Mouse (Mus musculus): ENCODE results near the gene Ttc27. TPM values are rescaled to one million over a fixed set of nuclear protein-coding genes. Genes with fewer than 3 reads are reported as not detected.

Ttc27 gene
- polyA plus RNA-seq, 1 experiment from 2014 or later = 31.2 TPM

DNA sequence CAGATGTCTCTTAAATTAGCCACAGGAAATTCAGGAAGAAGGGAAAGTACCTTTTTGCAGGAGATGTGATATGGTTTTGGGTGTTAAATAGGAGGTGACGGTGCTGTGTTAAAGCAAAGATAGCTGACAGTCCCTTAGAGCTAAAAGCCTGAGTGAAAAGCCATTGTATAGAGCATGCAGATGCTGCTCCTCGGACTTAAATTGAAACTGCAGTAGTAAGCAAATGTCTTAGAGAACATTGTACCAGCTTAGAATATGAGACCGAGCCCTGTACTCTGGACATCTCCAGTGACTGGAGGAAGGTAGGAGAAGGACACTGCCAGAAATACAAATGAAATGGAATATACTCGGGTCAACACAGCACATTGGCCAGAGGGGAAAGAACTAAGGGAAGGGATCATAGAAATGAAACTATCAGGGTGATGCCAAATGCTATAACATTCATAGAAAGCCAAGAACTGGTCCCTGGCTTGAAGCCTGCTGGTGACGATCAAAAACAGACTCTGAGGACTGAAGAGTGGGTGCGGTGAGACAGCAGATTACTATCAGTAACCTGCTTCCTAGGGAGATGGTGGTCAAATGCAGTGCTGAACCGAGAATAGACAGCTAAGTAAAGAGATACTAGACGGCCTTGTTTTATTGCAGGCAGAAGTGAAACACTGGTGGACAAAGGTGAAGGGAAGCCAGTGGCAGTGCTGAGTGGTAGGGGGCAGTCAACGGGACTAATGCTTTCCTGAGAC lies 90.1 kb downstream of the Ttc27 start:
- Histone ChIP-seq H3K4me3 (no peak overlapping the region), H3K27me3 (ENCODE audit: low read depth, poor library complexity, severe bottlenecking) (no peaks in the 10 kb centered on the region), H3K9me3 (replicated peaks) (no peaks in the 10 kb centered on the region), H3K27ac (no peak overlapping the region), H3K4me1 (peaks cover 10% of the 10 kb centered on the region), H3K36me3 (peaks cover 6% of the 10 kb centered on the region)
- WGBS = 84% methylated on average over 9 of the region's 9 CpGs
- DNase-seq (ENCODE audit: low spot score) = no peak

- H3K27ac ChIP-seq = no peak overlapping the region
Observed at GRCm38 (mm10) chr17:74808330-74808729, 90.8 kb downstream of the Ttc27 start.

GRCm38 (mm10) chr17:74808901-74809300 lies 91.4 kb downstream of the Ttc27 start:
- no peaks in the 10 kb centered on the region for H3K27me3 ChIP-seq (ENCODE audit: low read depth, poor library complexity, severe bottlenecking)
- H3K9me3 ChIP-seq (replicated peaks) = no peaks in the 10 kb centered on the region
- H3K27ac ChIP-seq = no peak overlapping the region
- no peak overlapping the region for H3K4me3 ChIP-seq
- H3K4me1 ChIP-seq = peaks cover 8% of the 10 kb centered on the region
- peaks cover 6% of the 10 kb centered on the region for H3K36me3 ChIP-seq
- WGBS = 92% methylated on average over 4 of the region's 4 CpGs
- no peak for DNase-seq (ENCODE audit: low spot score)

More at GRCm38 (mm10) chr17:74808330-74808729, 90.8 kb downstream of the Ttc27 start:
- Histone ChIP-seq H3K4me3 (no peak overlapping the region), H3K36me3 (peaks cover 6% of the 10 kb centered on the region), H3K4me1 (peaks cover 9% of the 10 kb centered on the region), H3K27me3 (ENCODE audit: low read depth, poor library complexity, severe bottlenecking) (no peaks in the 10 kb centered on the region), H3K9me3 (replicated peaks) (no peaks in the 10 kb centered on the region)
- WGBS = 89% methylated on average over 1 of the region's 1 CpGs
- no peak for DNase-seq (ENCODE audit: low spot score)

DNA sequence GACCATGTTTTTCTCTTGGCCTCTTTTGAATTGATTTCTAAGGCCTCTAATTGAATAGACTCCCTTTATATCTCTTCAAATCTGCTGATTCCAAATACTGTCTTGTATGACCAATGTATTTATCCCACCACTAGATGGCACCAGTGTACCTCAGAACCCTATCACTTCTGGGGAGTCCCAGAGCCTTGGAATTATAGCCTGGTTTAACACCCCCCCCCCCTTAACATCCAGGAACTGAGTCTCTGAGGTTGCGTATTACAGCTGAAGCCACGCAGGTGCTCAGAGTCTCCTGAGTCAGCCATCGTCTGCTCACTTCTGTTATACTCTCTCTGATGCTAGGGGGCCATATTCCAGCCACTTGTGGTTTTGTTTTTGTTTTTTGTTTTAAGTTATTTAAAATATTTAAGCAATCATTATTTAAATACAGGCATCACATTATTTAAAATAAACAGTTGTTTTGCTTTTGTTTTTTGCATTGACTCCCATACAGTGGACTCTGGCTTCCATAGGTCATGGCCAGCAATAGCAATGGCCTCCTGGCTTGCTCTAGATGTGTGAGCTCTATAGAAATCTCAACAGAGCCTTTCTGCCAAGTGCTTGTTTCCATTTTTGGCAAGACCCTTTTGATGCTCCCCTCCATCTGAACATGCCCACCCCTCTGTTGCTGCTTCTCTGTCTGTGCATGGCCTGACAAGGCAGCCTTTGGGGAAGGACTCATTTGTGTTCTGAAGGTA lies 93.5 kb downstream of the Ttc27 start:
- H3K27ac ChIP-seq = no peak overlapping the region
- 65% methylated on average over 3 of the region's 3 CpGs for WGBS
- no peaks in the 10 kb centered on the region for H3K4me1 ChIP-seq
- no peak overlapping the region for H3K4me3 ChIP-seq
- no peaks in the 10 kb centered on the region for H3K36me3 ChIP-seq
- H3K9me3 ChIP-seq (replicated peaks) = no peaks in the 10 kb centered on the region
- no peaks in the 10 kb centered on the region for H3K27me3 ChIP-seq (ENCODE audit: low read depth, poor library complexity, severe bottlenecking)
- DNase-seq (ENCODE audit: low spot score) = no peak

DNA sequence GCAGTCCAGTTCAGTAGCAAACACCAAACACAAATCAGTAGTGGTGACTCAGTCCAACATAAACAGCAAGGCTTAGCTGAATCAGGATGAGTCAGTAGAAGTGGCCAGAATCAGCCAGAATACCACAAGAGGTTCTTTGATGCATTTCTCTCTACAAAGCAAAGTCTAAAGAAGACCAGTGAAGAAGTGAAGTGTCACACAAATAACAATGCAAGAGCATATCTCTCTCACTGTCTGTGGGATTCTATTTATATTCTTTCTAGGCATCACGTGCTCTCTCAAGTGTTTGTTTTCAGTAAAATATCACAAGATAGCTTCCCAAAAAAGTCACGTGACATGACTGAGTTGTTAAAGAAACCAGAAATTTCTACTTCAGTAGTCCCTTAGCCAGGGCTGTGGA lies 102.2 kb downstream of the Ttc27 start:
- Histone ChIP-seq H3K9me3 (replicated peaks) (no peaks in the 10 kb centered on the region), H3K4me3 (no peak overlapping the region), H3K36me3 (0 out of 2 replicates have a peak, but pooled peaks cover 4% of the 10 kb centered on the region), H3K27ac (no peak overlapping the region), H3K4me1 (no peaks in the 10 kb centered on the region), H3K27me3 (ENCODE audit: low read depth, poor library complexity, severe bottlenecking) (no peaks in the 10 kb centered on the region)
- DNase-seq (ENCODE audit: low spot score) = no peak
- WGBS = 87% methylated on average over 2 of the region's 2 CpGs

GRCm38 (mm10) chr17:74830851-74831250 lies 113.3 kb downstream of the Ttc27 start:
- WGBS = 91% methylated on average over 2 of the region's 2 CpGs
- no peaks in the 10 kb centered on the region for H3K4me1 ChIP-seq
- H3K36me3 ChIP-seq = no peaks in the 10 kb centered on the region
- DNase-seq (ENCODE audit: low spot score) = no peak
- H3K27ac ChIP-seq = no peak overlapping the region
- H3K4me3 ChIP-seq = no peak overlapping the region
- no peaks in the 10 kb centered on the region for H3K9me3 ChIP-seq (replicated peaks)
- H3K27me3 ChIP-seq (ENCODE audit: low read depth, poor library complexity, severe bottlenecking) = no peaks in the 10 kb centered on the region

DNA sequence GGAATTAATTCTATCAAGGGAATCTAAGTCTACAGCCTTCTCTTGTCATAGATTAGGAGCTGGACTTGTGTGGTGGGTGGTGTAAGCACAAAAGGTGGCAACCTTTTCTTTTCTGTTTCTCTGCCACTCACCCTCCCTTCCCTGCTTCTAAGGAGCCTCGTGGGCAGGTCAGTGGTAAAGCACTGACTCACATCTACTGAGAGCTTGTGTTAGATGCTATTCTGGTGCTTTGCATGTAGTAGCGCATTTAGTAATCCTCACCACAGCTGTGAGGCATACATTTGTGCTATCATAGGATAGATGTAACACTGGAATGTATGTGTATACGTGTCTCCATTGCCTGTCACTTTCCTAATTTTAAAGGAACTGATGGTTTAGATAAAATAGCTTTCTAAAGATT lies 124.2 kb downstream of the Ttc27 start:
- Histone ChIP-seq H3K4me1 (peaks cover 8% of the 10 kb centered on the region; the same call in 1 of the 2 replicates), H3K27ac (no peak overlapping the region), H3K4me3 (no peak overlapping the region), H3K27me3 (ENCODE audit: low read depth, poor library complexity, severe bottlenecking) (no peaks in the 10 kb centered on the region), H3K9me3 (replicated peaks) (no peaks in the 10 kb centered on the region), H3K36me3 (0 out of 2 replicates have a peak, but pooled peaks cover 4% of the 10 kb centered on the region)
- no peak for DNase-seq (ENCODE audit: low spot score)
- WGBS = 88% methylated on average over 3 of the region's 3 CpGs

DNA sequence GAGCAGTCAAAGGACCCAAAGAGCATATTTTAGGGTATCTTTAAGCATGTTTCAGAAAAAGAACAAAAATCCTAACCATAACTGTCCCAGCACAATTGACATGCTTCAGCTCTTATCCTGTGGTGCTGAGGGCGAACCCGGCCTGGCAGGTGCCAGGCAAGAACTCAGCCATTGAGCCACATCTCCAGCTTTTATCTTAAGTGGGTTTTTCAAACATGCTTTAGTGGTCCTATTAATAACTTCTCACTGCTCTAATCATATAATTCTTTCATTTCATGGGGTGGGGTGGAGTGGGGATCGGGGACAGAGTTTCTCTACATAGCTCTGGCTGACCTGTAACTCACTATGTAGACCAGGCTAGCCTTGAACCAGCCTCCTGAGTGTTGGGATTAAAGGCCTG lies 125.1 kb downstream of the Ttc27 start:
- no peak for DNase-seq (ENCODE audit: low spot score)
- 98% methylated on average over 3 of the region's 3 CpGs for WGBS
- H3K27ac ChIP-seq = no peak overlapping the region
- H3K4me1 ChIP-seq = peaks cover 8% of the 10 kb centered on the region; the same call in 1 of the 2 replicates
- H3K27me3 ChIP-seq (ENCODE audit: low read depth, poor library complexity, severe bottlenecking) = no peaks in the 10 kb centered on the region
- no peak overlapping the region for H3K4me3 ChIP-seq
- H3K9me3 ChIP-seq (replicated peaks) = no peaks in the 10 kb centered on the region
- 0 out of 2 replicates have a peak, but pooled peaks cover 4% of the 10 kb centered on the region for H3K36me3 ChIP-seq

GRCm38 (mm10) chr17:74843486-74843885 lies 126.0 kb downstream of the Ttc27 start:
- H3K27me3 ChIP-seq (ENCODE audit: low read depth, poor library complexity, severe bottlenecking) = no peaks in the 10 kb centered on the region
- no peak overlapping the region for H3K4me3 ChIP-seq
- 93% methylated on average over 6 of the region's 6 CpGs for WGBS
- no peak overlapping the region for H3K27ac ChIP-seq
- no peak for DNase-seq (ENCODE audit: low spot score)
- H3K36me3 ChIP-seq = no peaks in the 10 kb centered on the region
- H3K4me1 ChIP-seq = peaks cover 8% of the 10 kb centered on the region; the same call in 1 of the 2 replicates
- H3K9me3 ChIP-seq (replicated peaks) = no peaks in the 10 kb centered on the region

DNA sequence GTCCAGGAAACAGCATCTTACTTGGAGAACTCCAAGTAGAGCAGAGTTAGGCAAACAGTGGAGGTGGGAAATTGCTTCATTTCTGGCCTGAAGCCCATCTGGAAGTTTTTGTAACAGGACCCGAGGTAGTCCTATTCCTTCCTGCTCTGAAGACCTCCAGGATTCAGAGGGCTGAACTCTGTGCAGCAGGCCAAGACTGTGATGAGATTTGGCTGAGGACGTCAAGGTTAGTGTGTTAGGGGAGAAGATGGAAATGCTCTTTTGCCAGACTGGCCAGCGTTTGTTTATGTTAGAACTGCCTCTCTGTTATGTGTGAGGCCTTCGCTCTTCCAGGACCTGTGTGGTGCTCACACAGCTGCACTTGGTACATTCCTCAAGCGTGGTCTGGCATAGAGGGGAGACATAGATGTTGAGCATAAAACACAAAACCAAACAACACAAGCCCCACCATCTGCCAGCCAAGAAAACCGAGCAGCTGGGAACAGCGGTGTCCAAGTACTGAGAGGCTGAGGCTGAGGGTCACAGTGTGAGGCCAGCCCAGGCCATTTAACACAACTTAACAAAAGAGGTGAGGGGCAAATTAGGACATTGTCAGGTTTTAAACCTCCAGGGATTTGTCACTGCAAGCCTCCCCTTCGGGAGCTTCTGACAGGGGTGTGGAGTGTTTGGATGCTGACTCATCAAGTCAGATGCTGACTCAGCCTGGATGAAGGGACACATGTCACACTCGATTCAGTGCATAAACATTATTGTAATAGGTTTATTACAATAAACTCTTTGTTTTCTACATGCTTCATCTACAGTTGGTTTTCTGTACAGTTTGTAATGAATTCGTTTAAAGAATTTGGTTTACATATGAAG lies 128.7 kb downstream of the Ttc27 start:
- Histone ChIP-seq H3K27me3 (ENCODE audit: low read depth, poor library complexity, severe bottlenecking) (no peaks in the 10 kb centered on the region), H3K9me3 (replicated peaks) (no peaks in the 10 kb centered on the region), H3K27ac (peak overlapping the region; percentile 51; the same call in 1 of the 2 replicates), H3K4me3 (no peak overlapping the region), H3K36me3 (no peaks in the 10 kb centered on the region), H3K4me1 (peaks cover 8% of the 10 kb centered on the region; the same call in 1 of the 2 replicates)
- no peak for DNase-seq (ENCODE audit: low spot score)
- 62% methylated on average over 10 of the region's 10 CpGs for WGBS

GRCm38 (mm10) chr17:74850216-74850615 lies 132.7 kb downstream of the Ttc27 start:
- Histone ChIP-seq H3K4me3 (no peak overlapping the region), H3K27ac (no peak overlapping the region), H3K27me3 (ENCODE audit: low read depth, poor library complexity, severe bottlenecking) (no peaks in the 10 kb centered on the region), H3K9me3 (replicated peaks) (no peaks in the 10 kb centered on the region), H3K36me3 (no peaks in the 10 kb centered on the region), H3K4me1 (peaks cover 8% of the 10 kb centered on the region; the same call in 1 of the 2 replicates)
- DNase-seq (ENCODE audit: low spot score) = no peak
- 96% methylated on average over 3 of the region's 3 CpGs for whole genome bisulfite sequencing

- H3K36me3 ChIP-seq = no peaks in the 10 kb centered on the region
- H3K4me3 ChIP-seq = no peak overlapping the region
- no peaks in the 10 kb centered on the region for H3K27me3 ChIP-seq (ENCODE audit: low read depth, poor library complexity, severe bottlenecking)
- H3K4me1 ChIP-seq = peaks cover 13% of the 10 kb centered on the region
- DNase-seq (ENCODE audit: low spot score) = no peak
- no peaks in the 10 kb centered on the region for H3K9me3 ChIP-seq (replicated peaks)
- H3K27ac ChIP-seq = no peak overlapping the region
- 86% methylated on average over 2 of the region's 2 CpGs for WGBS
Observed at GRCm38 (mm10) chr17:74859298-74859697, 141.8 kb downstream of the Ttc27 start.
